Mouse (Mus musculus): Measurements from ENCODE around the gene Rfc2. TPM values are rescaled to one million over a fixed set of nuclear protein-coding genes. Genes with fewer than 3 reads are reported as not detected.

Gene Rfc2
- polyA plus RNA-seq, 1 experiment from 2014 or later, result 338 TPM

DNA sequence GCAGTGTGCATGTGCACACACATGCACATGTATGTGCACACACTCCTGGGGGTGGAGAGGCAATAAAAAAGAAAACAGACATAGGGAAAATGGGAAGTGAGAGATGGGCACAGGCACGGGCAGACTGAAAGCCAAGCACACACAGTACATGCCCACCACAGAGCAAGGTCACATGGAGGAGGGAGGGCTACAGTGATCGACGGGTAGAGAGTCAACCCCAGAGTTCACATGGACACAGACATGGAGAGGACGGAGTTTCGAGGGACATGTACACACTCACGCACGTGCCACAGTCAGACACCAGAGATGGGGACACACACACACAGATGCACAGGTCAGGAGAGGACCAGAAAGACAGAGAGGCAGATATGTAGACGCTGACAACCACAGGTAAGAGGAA is 34.2 kb downstream of the Rfc2 start:
- H3K4me1 ChIP-seq (ENCODE audit: insufficient read depth), result no peaks in the 10 kb centered on the region
- no peak for TF ChIP-seq CTCF (IDR thresholded peaks at IDR 0.05; ENCODE audit: low read depth)
- ATAC-seq (ENCODE audit: insufficient read depth), result no peak
- H3K36me3 ChIP-seq (ENCODE audit: insufficient read depth), result peaks cover 36% of the 10 kb centered on the region
- no peak overlapping the region for H3K27ac ChIP-seq (ENCODE audit: low read depth)
- H3K4me3 ChIP-seq (ENCODE audit: low read depth, low read length), result no peak overlapping the region
- H3K9ac ChIP-seq, result no peak overlapping the region
- H3K27me3 ChIP-seq (ENCODE audit: insufficient read depth, low read length), result no peaks in the 10 kb centered on the region
- H3K9me3 ChIP-seq (ENCODE audit: low read depth, low read length), result no peaks in the 10 kb centered on the region
- 83% methylated on average over 8 of the region's 8 CpGs for WGBS
- DNase-seq, result no peak
- H3K4me2 ChIP-seq, result no peak overlapping the region

DNA sequence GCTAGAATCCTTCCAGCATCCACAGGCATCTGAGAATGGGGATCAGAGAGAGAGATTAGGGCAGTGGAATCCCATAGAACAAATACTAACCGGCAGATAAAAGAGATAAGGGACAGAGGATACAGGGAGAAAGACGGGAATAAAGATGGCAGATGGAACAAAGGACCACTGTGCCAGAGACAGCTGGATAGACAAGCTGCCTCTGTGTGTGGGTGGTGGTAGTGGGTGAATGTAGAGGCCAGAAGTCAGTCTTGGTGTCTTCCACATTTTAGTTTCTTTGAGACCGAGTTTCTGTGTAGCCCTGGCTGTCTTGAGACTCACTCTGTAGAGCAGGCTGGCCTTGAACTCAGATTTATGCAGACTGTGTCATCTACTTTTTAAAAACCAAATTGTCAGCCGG is 34.6 kb downstream of the Rfc2 start:
- ATAC-seq (ENCODE audit: insufficient read depth) (no peak), DNase-seq (no peak)
- Histone ChIP-seq H3K4me1 (ENCODE audit: insufficient read depth) (no peaks in the 10 kb centered on the region), H3K4me2 (no peak overlapping the region), H3K36me3 (ENCODE audit: insufficient read depth) (peaks cover 40% of the 10 kb centered on the region), H3K27me3 (ENCODE audit: insufficient read depth, low read length) (no peaks in the 10 kb centered on the region), H3K4me3 (ENCODE audit: low read depth, low read length) (no peak overlapping the region), H3K9me3 (ENCODE audit: low read depth, low read length) (no peaks in the 10 kb centered on the region), H3K9ac (no peak overlapping the region), H3K27ac (ENCODE audit: low read depth) (no peak overlapping the region)
- 57% methylated on average over 4 of the region's 4 CpGs for WGBS
- TF ChIP-seq CTCF (IDR thresholded peaks at IDR 0.05; ENCODE audit: low read depth), result no peak

DNA sequence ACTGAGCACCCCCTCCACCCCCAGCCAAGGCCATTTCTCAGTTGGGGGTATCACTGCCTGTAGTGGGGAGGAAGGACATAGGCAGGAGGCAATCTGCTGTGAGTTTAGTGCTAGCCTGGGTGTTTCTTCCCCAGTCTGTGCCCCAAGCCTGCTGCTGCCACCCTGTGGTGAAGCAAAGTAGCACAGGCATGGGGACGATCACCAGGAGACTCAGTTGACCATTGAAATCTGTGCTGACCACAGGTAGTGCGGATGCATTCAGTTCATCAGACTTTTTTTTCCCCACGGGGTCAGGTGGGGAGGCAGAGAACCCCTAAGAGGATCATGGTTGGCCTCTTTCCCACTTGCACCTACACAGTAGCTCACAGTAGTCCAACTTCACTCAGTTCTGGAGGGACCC is 35.9 kb downstream of the Rfc2 start:
- WGBS, result 64% methylated on average over 3 of the region's 3 CpGs
- Histone ChIP-seq H3K36me3 (ENCODE audit: insufficient read depth) (peaks cover 53% of the 10 kb centered on the region), H3K4me1 (ENCODE audit: insufficient read depth) (no peaks in the 10 kb centered on the region), H3K9ac (no peak overlapping the region), H3K27ac (ENCODE audit: low read depth) (no peak overlapping the region), H3K4me2 (no peak overlapping the region), H3K4me3 (ENCODE audit: low read depth, low read length) (no peak overlapping the region), H3K27me3 (ENCODE audit: insufficient read depth, low read length) (no peaks in the 10 kb centered on the region), H3K9me3 (ENCODE audit: low read depth, low read length) (no peaks in the 10 kb centered on the region)
- TF ChIP-seq CTCF (IDR thresholded peaks at IDR 0.05; ENCODE audit: low read depth), result peak; percentile 86
- peak; percentile 9; the same call in 1 of the 2 replicates for ATAC-seq (ENCODE audit: insufficient read depth)
- peak; percentile 61 for DNase-seq

DNA sequence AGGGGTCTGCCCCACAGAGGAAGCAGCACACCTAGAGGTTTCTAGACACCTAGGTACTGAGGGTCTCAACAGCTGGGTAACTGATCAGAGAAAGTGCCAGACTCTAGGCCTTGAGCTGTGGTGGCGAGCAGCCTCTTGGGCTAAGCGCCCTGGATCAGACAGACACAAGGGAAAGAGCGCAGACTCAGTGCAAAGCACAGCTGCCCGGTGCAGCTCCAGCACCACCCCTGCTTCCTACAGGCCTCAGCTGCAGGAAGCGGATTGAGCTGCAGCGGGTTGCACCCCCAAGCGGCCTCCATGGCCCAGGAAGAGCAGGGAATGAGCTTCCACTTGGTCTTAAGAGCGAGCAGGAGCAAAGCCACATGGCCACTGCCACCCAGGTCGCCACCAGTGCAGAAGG is 39.3 kb downstream of the Rfc2 start:
- ATAC-seq (ENCODE audit: insufficient read depth) (no peak), DNase-seq (no peak)
- no peak overlapping the region for H3K4me3 ChIP-seq (ENCODE audit: low read depth, low read length)
- no peaks in the 10 kb centered on the region for H3K9me3 ChIP-seq (ENCODE audit: low read depth, low read length)
- H3K27me3 ChIP-seq (ENCODE audit: insufficient read depth, low read length), result no peaks in the 10 kb centered on the region
- TF ChIP-seq CTCF (IDR thresholded peaks at IDR 0.05; ENCODE audit: low read depth), result no peak
- WGBS, result 90% methylated on average over 9 of the region's 9 CpGs
- H3K9ac ChIP-seq, result no peak overlapping the region
- no peaks in the 10 kb centered on the region for H3K4me1 ChIP-seq (ENCODE audit: insufficient read depth)
- no peak overlapping the region for H3K4me2 ChIP-seq
- no peak overlapping the region for H3K27ac ChIP-seq (ENCODE audit: low read depth)
- H3K36me3 ChIP-seq (ENCODE audit: insufficient read depth), result peaks cover 87% of the 10 kb centered on the region

DNA sequence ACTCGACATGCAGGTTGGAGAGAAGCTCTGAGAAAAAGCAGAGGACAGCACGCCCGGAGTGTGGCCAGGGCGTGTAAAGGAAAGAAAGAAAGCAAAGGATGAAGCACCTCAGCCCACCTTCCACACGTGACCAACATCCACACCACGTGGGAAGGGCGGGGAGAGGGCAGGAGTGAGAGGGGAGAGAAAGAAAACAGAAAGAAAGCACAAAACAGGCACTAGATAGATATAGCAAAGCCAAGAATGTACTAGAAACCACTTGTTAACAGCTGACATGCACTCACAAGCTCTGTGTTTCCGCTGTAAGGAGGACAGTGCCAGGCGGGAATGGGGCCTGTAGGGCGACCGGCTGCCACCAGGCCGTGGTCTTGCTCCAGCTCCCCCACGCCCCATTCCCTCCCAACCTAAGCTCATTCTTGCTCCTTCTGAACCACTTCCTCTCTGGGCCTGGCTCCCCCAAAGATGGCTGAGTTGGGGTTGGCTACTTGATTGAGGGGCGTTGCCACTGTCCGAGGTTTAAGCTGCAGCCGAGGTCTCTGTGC is 40.0 kb downstream of the Rfc2 start:
- 92% methylated on average over 16 of the region's 16 CpGs for WGBS
- no peak for TF ChIP-seq CTCF (IDR thresholded peaks at IDR 0.05; ENCODE audit: low read depth)
- ATAC-seq (ENCODE audit: insufficient read depth) (no peak), DNase-seq (no peak)
- H3K27ac ChIP-seq (ENCODE audit: low read depth), result no peak overlapping the region
- peaks cover 94% of the 10 kb centered on the region for H3K36me3 ChIP-seq (ENCODE audit: insufficient read depth)
- H3K4me2 ChIP-seq, result no peak overlapping the region
- no peak overlapping the region for H3K4me3 ChIP-seq (ENCODE audit: low read depth, low read length)
- no peaks in the 10 kb centered on the region for H3K27me3 ChIP-seq (ENCODE audit: insufficient read depth, low read length)
- no peaks in the 10 kb centered on the region for H3K9me3 ChIP-seq (ENCODE audit: low read depth, low read length)
- H3K4me1 ChIP-seq (ENCODE audit: insufficient read depth), result no peaks in the 10 kb centered on the region
- no peak overlapping the region for H3K9ac ChIP-seq

DNA sequence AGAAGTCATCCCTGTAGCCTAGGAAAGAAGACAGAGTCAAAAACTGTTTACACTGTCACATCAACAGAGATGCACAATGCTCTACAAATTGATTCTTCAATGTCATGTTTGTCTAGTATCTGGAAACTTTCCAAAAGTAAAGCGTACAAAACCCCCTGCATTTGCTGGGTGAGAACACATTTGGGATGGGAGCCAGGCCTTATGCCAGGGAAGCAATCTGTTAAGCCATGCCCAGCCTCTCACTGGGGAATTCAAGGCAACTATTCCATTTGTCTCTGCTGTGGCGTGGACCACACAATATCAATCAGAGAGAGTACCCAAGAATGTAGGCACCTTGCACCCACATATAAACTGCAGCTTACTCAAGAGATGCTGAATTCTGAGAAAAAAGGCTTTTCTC is 40.9 kb downstream of the Rfc2 start:
- TF ChIP-seq CTCF (IDR thresholded peaks at IDR 0.05; ENCODE audit: low read depth), result no peak
- no peak overlapping the region for H3K4me2 ChIP-seq
- H3K9me3 ChIP-seq (ENCODE audit: low read depth, low read length), result no peaks in the 10 kb centered on the region
- 69% methylated on average over 2 of the region's 2 CpGs for WGBS
- no peak overlapping the region for H3K27ac ChIP-seq (ENCODE audit: low read depth)
- peaks cover 98% of the 10 kb centered on the region for H3K36me3 ChIP-seq (ENCODE audit: insufficient read depth)
- no peaks in the 10 kb centered on the region for H3K27me3 ChIP-seq (ENCODE audit: insufficient read depth, low read length)
- H3K4me1 ChIP-seq (ENCODE audit: insufficient read depth), result no peaks in the 10 kb centered on the region
- DNase-seq (no peak), ATAC-seq (ENCODE audit: insufficient read depth) (no peak)
- H3K9ac ChIP-seq, result no peak overlapping the region
- no peak overlapping the region for H3K4me3 ChIP-seq (ENCODE audit: low read depth, low read length)

DNA sequence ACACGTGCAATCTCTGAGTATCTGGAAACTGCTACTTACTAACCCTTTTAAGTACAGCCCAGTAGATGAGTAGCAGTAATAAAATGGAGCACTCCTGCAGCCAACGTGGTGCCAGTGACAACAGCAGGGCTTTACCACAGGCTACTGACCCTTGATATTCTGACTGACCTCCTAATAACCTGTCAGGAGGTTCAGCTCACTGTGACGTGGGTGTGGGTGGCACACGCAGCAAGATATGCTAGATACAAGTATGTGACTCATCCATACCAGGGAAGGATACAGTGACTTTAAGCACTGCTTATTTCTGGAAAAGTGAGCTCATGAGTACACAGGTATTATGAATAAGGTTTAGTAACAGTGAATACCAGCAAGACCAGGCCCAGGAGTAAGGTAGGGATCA is 48.3 kb downstream of the Rfc2 start:
- Histone ChIP-seq H3K4me3 (ENCODE audit: low read depth, low read length) (no peak overlapping the region), H3K27me3 (ENCODE audit: insufficient read depth, low read length) (no peaks in the 10 kb centered on the region), H3K36me3 (ENCODE audit: insufficient read depth) (peaks cover 97% of the 10 kb centered on the region), H3K9ac (no peak overlapping the region), H3K27ac (ENCODE audit: low read depth) (no peak overlapping the region), H3K4me2 (no peak overlapping the region), H3K9me3 (ENCODE audit: low read depth, low read length) (no peaks in the 10 kb centered on the region), H3K4me1 (ENCODE audit: insufficient read depth) (no peaks in the 10 kb centered on the region)
- WGBS, result 52% methylated on average over 4 of the region's 4 CpGs
- TF ChIP-seq CTCF (IDR thresholded peaks at IDR 0.05; ENCODE audit: low read depth), result no peak
- DNase-seq (no peak), ATAC-seq (ENCODE audit: insufficient read depth) (no peak)

DNA sequence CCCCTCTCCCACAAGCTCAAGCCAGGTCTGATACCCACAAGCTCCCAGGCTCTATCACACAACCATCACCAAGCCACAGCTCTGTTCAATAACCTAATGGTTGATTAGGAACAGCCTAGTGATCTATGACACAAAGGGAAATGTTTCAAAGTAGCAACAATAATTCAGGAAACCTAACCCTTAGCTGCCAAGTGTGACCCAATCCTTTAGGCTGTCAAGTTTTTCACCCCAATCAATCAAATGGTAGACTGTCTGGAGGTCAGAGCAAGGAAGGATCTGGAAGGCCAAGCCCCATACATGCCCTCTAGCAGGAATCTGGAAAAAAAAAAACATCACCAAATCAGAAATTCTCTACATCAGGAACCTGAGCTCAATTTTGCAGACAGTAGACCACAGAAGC is 49.7 kb downstream of the Rfc2 start:
- DNase-seq, result no peak
- peaks cover 96% of the 10 kb centered on the region for H3K36me3 ChIP-seq (ENCODE audit: insufficient read depth)

More for the DNA sequence above, 49.7 kb downstream of the Rfc2 start:
- Histone ChIP-seq H3K9ac (no peak overlapping the region), H3K9me3 (ENCODE audit: low read depth, low read length) (no peaks in the 10 kb centered on the region), H3K4me1 (ENCODE audit: insufficient read depth) (no peaks in the 10 kb centered on the region), H3K4me3 (ENCODE audit: low read depth, low read length) (no peak overlapping the region), H3K4me2 (no peak overlapping the region), H3K27me3 (ENCODE audit: insufficient read depth, low read length) (no peaks in the 10 kb centered on the region), H3K27ac (ENCODE audit: low read depth) (no peak overlapping the region)
- no peak for ATAC-seq (ENCODE audit: insufficient read depth)
- no peak for TF ChIP-seq CTCF (IDR thresholded peaks at IDR 0.05; ENCODE audit: low read depth)
